Mouse (Mus musculus): ENCODE data around the gene Anp32a.

- TF ChIP-seq CTCF (IDR thresholded peaks at IDR 0.05; ENCODE audit: low read depth) (no peak), EP300 (IDR thresholded peaks at IDR 0.05; ENCODE audit: low read depth) (no peak)
Measured at GRCm38 (mm10) chr9:62323816-62324215, 17.3 kb upstream of the Anp32a start.

Data from heart, postnatal 0 days (tissue).